Mouse (Mus musculus) brain, embryonic 14.5 days (tissue): ENCODE results near the gene Vmn1r221.
"Not testable (repeated sequence)": the region's sequence is repeated elsewhere in the genome, so short reads cannot be mapped to it uniquely, and the experiment has no call there.

ENCODE experiments used
- CTCF ChIP-seq: fragments of 200-500 bp; IDR thresholded peaks from 2 replicates; pipeline ENCODE4 v1.5.1; 2012; ENCODE audit warnings: inconsistent platforms, mild to moderate bottlenecking, moderate library complexity, borderline replicate concordance; ENCODE audit not compliant: insufficient read depth, insufficient read length; ENCODE audit errors: extremely low read depth
- POLR2A ChIP-seq: fragments of 200-500 bp; IDR thresholded peaks from 2 replicates; pipeline ENCODE4 v1.6.1; 2012; ENCODE audit warnings: mild to moderate bottlenecking, inconsistent platforms, borderline replicate concordance; ENCODE audit not compliant: poor library complexity, insufficient read depth, insufficient read length, severe bottlenecking; ENCODE audit errors: extremely low read depth

GRCm38 (mm10) chr13:23166471-23166870, 47.5 kb upstream of the Vmn1r221 start:
- TF ChIP-seq CTCF, POLR2A: not testable (repeated sequence)
